Mouse (Mus musculus): Measurements from ENCODE around the gene Krt24. TPM values are rescaled to one million over a fixed set of nuclear protein-coding genes. Genes with fewer than 3 reads are reported as not detected.

The Krt24 gene
- not detected in 2 replicates for polyA plus RNA-seq (2012; ENCODE audit: low replicate concordance)

DNA sequence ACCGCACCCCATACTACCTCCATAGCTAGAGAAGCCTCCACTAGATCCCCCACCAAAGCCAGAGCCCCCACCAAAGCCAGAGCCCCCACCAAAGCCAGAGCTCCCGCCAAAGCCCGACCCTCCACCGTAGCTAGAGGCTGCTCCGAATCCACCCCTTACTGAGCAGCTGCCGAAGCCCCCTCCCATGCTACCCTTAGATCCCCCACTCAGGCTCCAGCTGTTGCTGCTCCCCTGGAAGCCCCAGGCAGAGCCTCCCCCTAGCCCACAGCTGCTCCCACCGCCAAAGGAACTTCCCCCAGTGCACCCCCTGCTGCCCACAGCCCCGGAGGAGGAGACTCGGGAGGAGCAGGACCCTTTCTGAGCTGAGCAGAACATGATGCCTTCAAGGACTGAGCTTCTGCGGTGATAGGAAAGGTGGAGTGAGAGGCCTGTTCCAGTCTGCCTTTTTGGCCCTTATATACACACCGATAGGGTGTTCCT is at the start of gene Krt24:
Gene Krt24 (minus strand): TSS at position 430 of the 480 bp plus-strand sequence.

DNA sequence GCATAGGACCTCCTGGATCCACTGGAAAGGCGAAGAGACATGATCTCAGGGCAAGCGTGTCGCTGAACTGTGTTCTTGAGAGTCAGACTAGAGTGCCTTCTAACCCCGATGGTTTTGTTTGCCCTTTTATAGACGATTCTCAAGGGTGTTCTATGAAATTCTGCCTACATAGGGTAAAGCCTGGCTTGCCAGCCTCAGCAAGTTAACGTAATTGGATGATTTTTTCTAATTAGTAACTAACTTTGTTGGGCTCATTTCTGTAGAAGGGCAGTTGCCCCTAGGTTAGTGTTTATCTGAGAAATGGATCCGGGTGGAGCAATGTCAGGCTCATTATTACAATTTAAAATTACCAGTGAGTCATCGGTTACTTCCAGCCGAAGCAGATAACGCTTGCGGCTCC is 37.8 kb upstream of the Krt24 start, which contains the start of gene Krt25:
Gene Krt25 (minus strand): TSS at position 101 of the 400 bp plus-strand sequence.

DNA sequence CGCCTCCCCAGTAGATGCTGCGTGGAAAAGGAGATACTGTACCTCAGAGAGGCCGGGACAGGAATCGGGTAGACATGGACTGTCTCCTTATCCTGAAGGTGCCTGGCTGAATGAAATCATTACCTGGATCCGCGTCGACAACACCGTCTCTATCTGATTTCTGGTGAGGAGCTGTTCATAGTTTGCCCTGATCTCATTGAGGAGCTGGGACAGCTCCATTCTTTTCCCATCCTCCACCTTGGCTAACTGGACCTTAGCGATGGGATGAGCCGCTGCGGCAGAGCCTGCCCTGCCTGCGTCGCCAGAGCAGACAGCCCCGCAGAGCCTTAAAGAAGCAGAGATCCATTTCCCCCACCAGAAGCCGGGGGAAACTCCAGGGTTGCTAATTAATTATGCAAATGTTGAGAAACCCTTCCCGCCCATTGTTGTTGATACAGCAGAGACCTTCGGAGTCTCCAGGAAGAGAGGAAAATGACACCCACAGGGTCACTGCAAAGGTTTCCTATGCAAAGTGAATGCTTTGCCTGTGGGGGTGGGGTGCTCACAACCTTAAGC is 41.2 kb downstream of the Krt24 start, which contains the start of gene Krt222:
Gene Krt222 (minus strand): TSS at position 266 of the 555 bp plus-strand sequence.

DNA sequence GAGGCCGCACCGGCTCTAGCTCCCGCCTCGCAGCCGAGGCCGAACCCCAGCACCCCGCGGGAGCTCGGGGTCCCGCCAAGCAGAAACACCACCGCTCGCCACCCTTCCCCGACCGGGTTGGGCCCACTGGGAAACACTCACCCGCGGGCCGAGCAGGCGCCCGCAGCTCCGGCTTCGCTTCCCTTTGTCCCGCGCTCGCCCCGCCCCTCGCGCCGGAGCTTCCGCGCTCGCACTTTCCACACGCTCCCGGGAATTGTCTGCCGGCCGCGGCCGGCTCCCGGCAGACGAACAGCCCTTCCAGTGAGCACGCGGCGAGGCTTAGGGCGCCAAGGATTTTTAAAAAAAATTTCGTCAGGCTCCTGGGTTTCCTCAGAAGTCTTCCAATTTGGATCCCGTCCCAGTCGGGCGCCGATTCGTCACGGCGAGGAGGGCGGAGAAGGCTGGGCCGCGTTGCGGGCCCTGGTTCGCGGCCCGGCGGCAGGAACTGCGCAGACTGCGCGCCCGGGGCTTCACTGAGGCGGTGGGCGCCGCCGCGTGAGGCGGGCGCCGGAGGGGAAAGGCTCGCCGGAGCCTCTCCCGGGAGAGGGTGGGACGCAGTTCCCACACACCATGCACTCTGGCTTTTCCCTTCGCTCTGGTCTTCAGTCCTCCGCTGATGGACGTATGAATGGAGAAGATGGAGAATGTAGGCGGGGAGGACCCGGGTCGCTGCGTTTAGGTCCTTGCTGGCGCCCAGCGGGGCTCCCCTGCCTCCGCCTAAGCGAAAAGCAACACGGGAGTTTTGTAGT is 54.6 kb downstream of the Krt24 start, which contains the start of gene Smarce1:
Gene Smarce1 (minus strand): TSS at position 757 of the 788 bp plus-strand sequence.

Other genes starting within 250 kb of the Krt24 start
- gene Igfbp4, start 244.0 kb downstream of the Krt24 start, polyA plus RNA-seq (2012; ENCODE audit: low replicate concordance) = 61.9 and 62.5 TPM in 2 replicates
- gene Tns4, start 196.0 kb downstream of the Krt24 start, polyA plus RNA-seq (2012; ENCODE audit: low replicate concordance) = 0.58 TPM in 1 of 2 replicates, not detected in the other
- gene Ccr7, start 130.2 kb downstream of the Krt24 start, polyA plus RNA-seq (2012; ENCODE audit: low replicate concordance) = 3.6 and 12.3 TPM in 2 replicates
- gene Smarce1, start 54.2 kb downstream of the Krt24 start, polyA plus RNA-seq (2012; ENCODE audit: low replicate concordance) = 113 and 193 TPM in 2 replicates
- gene Krt222, start 41.2 kb downstream of the Krt24 start, polyA plus RNA-seq (2012; ENCODE audit: low replicate concordance) = 0.25 TPM in 1 of 2 replicates, not detected in the other
- gene Krt25, start 37.7 kb upstream of the Krt24 start, polyA plus RNA-seq (2012; ENCODE audit: low replicate concordance) = not detected in 2 replicates
- gene Krt26, start 52.7 kb upstream of the Krt24 start, polyA plus RNA-seq (2012; ENCODE audit: low replicate concordance) = not detected in 2 replicates
- not detected in 2 replicates for gene Krt27, start 65.8 kb upstream of the Krt24 start, polyA plus RNA-seq (2012; ENCODE audit: low replicate concordance)
- not detected in 2 replicates for gene Krt28, start 89.6 kb upstream of the Krt24 start, polyA plus RNA-seq (2012; ENCODE audit: low replicate concordance)
- 1.0 and 5.4 TPM in 2 replicates for gene Krt10, start 104.1 kb upstream of the Krt24 start, polyA plus RNA-seq (2012; ENCODE audit: low replicate concordance)
- gene Krt12, start 137.0 kb upstream of the Krt24 start, polyA plus RNA-seq (2012; ENCODE audit: low replicate concordance) = not detected in 2 replicates
- not detected in 2 replicates for gene Krt20, start 152.9 kb upstream of the Krt24 start, polyA plus RNA-seq (2012; ENCODE audit: low replicate concordance)
- not detected in 2 replicates for gene Krt23, start 207.9 kb upstream of the Krt24 start, polyA plus RNA-seq (2012; ENCODE audit: low replicate concordance)
- not detected in 2 replicates for gene Krt39, start 236.1 kb upstream of the Krt24 start, polyA plus RNA-seq (2012; ENCODE audit: low replicate concordance)